Mouse (Mus musculus): ENCODE results near the gene Ott. TPM values are rescaled to one million over a fixed set of nuclear protein-coding genes. Genes with fewer than 3 reads are reported as not detected.

Ott gene
- polyA plus RNA-seq (2014; fragmentation: Illumina TruSeq; extraction: RNeasy Lipid Tissue Mini Kit (QIAGEN cat#74804); ENCODE audit: low read depth, low replicate concordance): 4.5 TPM

GRCm38 (mm10) chrX:149073982-149074381, at the start of gene Ott:
Gene Ott (plus strand): TSS chrX:149074282.

Other genes starting within 250 kb of the Ott start
- gene Luzp4, start 216.6 kb upstream of the Ott start, polyA plus RNA-seq (2014; fragmentation: Illumina TruSeq; extraction: RNeasy Lipid Tissue Mini Kit (QIAGEN cat#74804); ENCODE audit: low read depth, low replicate concordance): 10.1 TPM
- gene Gm15093, start 198.1 kb downstream of the Ott start, polyA plus RNA-seq (2014; fragmentation: Illumina TruSeq; extraction: RNeasy Lipid Tissue Mini Kit (QIAGEN cat#74804); ENCODE audit: low read depth, low replicate concordance): 8.4 TPM